Mouse (Mus musculus): Measurements from ENCODE around the gene Rac3. TPM values are rescaled to one million over a fixed set of nuclear protein-coding genes. Genes with fewer than 3 reads are reported as not detected.

The Rac3 gene
- total RNA-seq, 1 experiment, result 20.1 TPM

DNA sequence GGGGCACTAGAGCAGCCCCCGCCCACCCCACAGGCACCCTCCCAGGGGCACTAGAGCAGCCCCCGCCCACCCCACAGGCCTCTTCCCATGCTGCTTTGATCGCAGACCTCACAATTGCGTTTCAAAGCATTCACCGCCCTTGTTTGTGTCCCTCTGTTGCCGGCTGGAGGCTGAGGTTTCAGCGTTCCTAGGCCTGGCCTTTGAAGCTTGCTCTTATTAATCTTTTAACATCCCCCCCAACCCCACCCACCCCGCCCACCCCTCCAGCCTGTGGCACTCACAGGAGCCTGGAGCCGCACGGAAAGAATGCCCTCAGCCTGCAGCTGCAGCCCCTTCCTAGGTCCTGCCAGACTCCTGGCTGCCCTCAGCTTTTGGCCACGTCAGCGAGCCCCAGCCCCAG lies 14.0 kb upstream of the Rac3 start:
- H3K27ac ChIP-seq (ENCODE audit: insufficient read depth, low read depth, low read length, poor library complexity, severe bottlenecking), result peak overlapping the region; percentile 49; the same call in 1 of the 2 replicates
- TF ChIP-seq ZNF384 (IDR thresholded peaks at IDR 0.05; ENCODE audit: low read depth, low read length) (no peak), HCFC1 (IDR thresholded peaks at IDR 0.05; ENCODE audit: borderline replicate concordance, insufficient read depth, low read length) (no peak), CHD2 (IDR thresholded peaks at IDR 0.05; ENCODE audit: low read depth, low read length) (no peak), ZC3H11A (IDR thresholded peaks at IDR 0.05; ENCODE audit: borderline replicate concordance, low read depth, low read length) (no peak), MAFK (IDR thresholded peaks at IDR 0.05; ENCODE audit: insufficient read depth, low read depth, low read length) (no peak)
- no peak overlapping the region for H3K4me3 ChIP-seq (ENCODE audit: insufficient read depth in 1 of 2, low read depth in 1 of 2, low read length in 2 of 2, poor library complexity in 1 of 2, severe bottlenecking in 1 of 2)
- H3K36me3 ChIP-seq (ENCODE audit: control insufficient read depth, insufficient read depth, low read length, poor library complexity, severe bottlenecking), result peaks cover 32% of the 10 kb centered on the region
- H3K9ac ChIP-seq (ENCODE audit: insufficient read depth, low read depth, low read length, poor library complexity, severe bottlenecking), result no peak overlapping the region
- in situ Hi-C loops (cut with MboI; ENCODE audit: low sequenced_read_pairs in 2 of 2, unreplicated experiment in 2 of 2), result no loop called here
- H3K9me3 ChIP-seq (ENCODE audit: control insufficient read depth, insufficient read depth, low read depth, low read length), result no peaks in the 10 kb centered on the region
- H3K4me1 ChIP-seq (ENCODE audit: control insufficient read depth in 2 of 2, insufficient read depth in 2 of 2, low read length in 2 of 2, poor library complexity in 1 of 2), result peaks cover 10 to 56% of the 10 kb centered on the region in 2 experiments; a peak in 3 of 4 replicates
- no peak for DNase-seq (ENCODE audit: low read depth, low spot score)

DNA sequence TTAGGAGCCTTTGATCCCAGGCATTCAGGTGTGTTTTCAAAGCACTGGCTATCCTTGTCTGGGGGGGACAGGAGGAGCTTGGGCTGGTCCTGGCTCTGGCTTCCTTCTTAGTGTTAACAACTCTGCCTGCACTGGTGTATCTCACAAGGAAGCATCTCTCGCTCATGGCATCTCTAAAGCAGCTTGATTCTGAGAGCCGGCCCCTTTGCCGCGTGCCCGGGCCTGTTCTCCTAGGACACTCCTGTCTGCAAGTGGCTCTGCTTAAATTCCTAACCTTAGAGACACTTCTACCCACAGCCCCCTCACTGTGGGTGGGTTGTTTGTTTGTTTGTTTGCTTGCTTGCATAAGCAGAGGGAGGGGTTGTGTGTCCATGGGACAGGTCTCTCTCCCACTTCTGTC lies 13.3 kb upstream of the Rac3 start:
- H3K27ac ChIP-seq (ENCODE audit: insufficient read depth, low read depth, low read length, poor library complexity, severe bottlenecking), result peak overlapping the region; percentile 49
- in situ Hi-C loops (cut with MboI; ENCODE audit: low sequenced_read_pairs in 2 of 2, unreplicated experiment in 2 of 2), result no loop called here
- H3K9ac ChIP-seq (ENCODE audit: insufficient read depth, low read depth, low read length, poor library complexity, severe bottlenecking), result no peak overlapping the region; the same call in 1 of the 2 replicates
- no peaks in the 10 kb centered on the region for H3K9me3 ChIP-seq (ENCODE audit: control insufficient read depth, insufficient read depth, low read depth, low read length)
- H3K36me3 ChIP-seq (ENCODE audit: control insufficient read depth, insufficient read depth, low read length, poor library complexity, severe bottlenecking), result peaks cover 28% of the 10 kb centered on the region
- DNase-seq (ENCODE audit: low read depth, low spot score), result no peak
- no peak for TF ChIP-seq CHD2 (IDR thresholded peaks at IDR 0.05; ENCODE audit: low read depth, low read length)
- no peak overlapping the region for H3K4me3 ChIP-seq (ENCODE audit: insufficient read depth in 1 of 2, low read depth in 1 of 2, low read length in 2 of 2, poor library complexity in 1 of 2, severe bottlenecking in 1 of 2)
- H3K4me1 ChIP-seq (ENCODE audit: control insufficient read depth in 2 of 2, insufficient read depth in 2 of 2, low read length in 2 of 2, poor library complexity in 1 of 2), result peaks cover 10 to 57% of the 10 kb centered on the region in 2 experiments; a peak in 3 of 4 replicates

DNA sequence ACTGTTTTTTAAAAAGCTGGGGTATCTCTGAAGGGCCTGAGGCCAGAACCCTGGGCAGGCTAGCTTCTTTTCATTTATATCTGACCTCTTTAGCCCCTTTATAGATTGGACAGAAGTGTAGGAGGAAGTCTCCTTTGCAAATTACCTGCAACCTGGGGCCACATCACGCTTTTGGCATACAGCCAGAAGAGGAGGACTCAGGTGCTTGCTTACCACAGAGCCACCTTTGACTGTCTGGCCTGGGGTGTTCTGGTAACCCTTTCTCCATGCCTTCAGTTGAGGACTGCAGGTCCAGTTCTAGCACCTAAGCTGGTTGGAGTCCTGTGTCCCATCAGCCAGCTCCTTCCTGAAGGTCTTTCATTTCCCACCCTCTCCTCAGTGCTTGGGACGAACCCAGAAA lies 11.7 kb upstream of the Rac3 start:
- Histone ChIP-seq H3K4me3 (ENCODE audit: insufficient read depth in 1 of 2, low read depth in 1 of 2, low read length in 2 of 2, poor library complexity in 1 of 2, severe bottlenecking in 1 of 2) (no peak overlapping the region), H3K9me3 (ENCODE audit: control insufficient read depth, insufficient read depth, low read depth, low read length) (no peaks in the 10 kb centered on the region), H3K27ac (ENCODE audit: insufficient read depth, low read depth, low read length, poor library complexity, severe bottlenecking) (no peak overlapping the region), H3K9ac (ENCODE audit: insufficient read depth, low read depth, low read length, poor library complexity, severe bottlenecking) (no peak overlapping the region), H3K36me3 (ENCODE audit: control insufficient read depth, insufficient read depth, low read length, poor library complexity, severe bottlenecking) (peaks cover 21% of the 10 kb centered on the region), H3K4me1 (ENCODE audit: control insufficient read depth in 2 of 2, insufficient read depth in 2 of 2, low read length in 2 of 2, poor library complexity in 1 of 2) (peaks cover 10 to 45% of the 10 kb centered on the region in 2 experiments; a peak in 3 of 4 replicates)
- DNase-seq (ENCODE audit: low read depth, low spot score), result no peak
- TF ChIP-seq HCFC1 (IDR thresholded peaks at IDR 0.05; ENCODE audit: borderline replicate concordance, insufficient read depth, low read length) (no peak), CHD2 (IDR thresholded peaks at IDR 0.05; ENCODE audit: low read depth, low read length) (no peak), MAFK (IDR thresholded peaks at IDR 0.05; ENCODE audit: insufficient read depth, low read depth, low read length) (no peak), ZC3H11A (IDR thresholded peaks at IDR 0.05; ENCODE audit: borderline replicate concordance, low read depth, low read length) (no peak), ZNF384 (IDR thresholded peaks at IDR 0.05; ENCODE audit: low read depth, low read length) (no peak)
- in situ Hi-C loops (cut with MboI; ENCODE audit: low sequenced_read_pairs in 2 of 2, unreplicated experiment in 2 of 2), result no loop called here

DNA sequence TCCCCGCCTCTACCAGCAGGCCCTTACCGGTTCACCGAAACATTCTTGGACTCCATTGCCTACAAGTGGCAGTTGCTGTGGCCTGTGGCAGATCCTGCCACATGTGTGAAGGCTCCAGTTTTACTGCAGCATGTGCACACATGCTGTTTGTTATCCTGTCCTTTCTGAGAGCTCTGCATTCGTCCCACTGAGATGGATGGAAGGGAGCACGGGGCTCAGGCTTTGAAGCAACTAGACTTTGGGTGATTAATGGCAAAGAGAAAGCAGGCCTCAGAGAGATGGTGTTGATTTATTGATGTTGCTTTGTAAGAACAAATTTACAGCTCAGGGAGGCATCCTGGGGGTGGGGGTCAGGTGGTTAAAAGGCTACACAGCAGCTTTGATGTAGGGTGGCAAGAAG lies 10.6 kb upstream of the Rac3 start:
- no peak overlapping the region for H3K27ac ChIP-seq (ENCODE audit: insufficient read depth, low read depth, low read length, poor library complexity, severe bottlenecking)
- DNase-seq (ENCODE audit: low read depth, low spot score), result no peak
- peaks cover 10 to 34% of the 10 kb centered on the region in 2 experiments; a peak in 3 of 4 replicates for H3K4me1 ChIP-seq (ENCODE audit: control insufficient read depth in 2 of 2, insufficient read depth in 2 of 2, low read length in 2 of 2, poor library complexity in 1 of 2)
- no peak overlapping the region for H3K9ac ChIP-seq (ENCODE audit: insufficient read depth, low read depth, low read length, poor library complexity, severe bottlenecking)
- H3K4me3 ChIP-seq (ENCODE audit: insufficient read depth in 1 of 2, low read depth in 1 of 2, low read length in 2 of 2, poor library complexity in 1 of 2, severe bottlenecking in 1 of 2), result no peak overlapping the region
- H3K36me3 ChIP-seq (ENCODE audit: control insufficient read depth, insufficient read depth, low read length, poor library complexity, severe bottlenecking), result peaks cover 21% of the 10 kb centered on the region
- no peak for TF ChIP-seq ZC3H11A (IDR thresholded peaks at IDR 0.05; ENCODE audit: borderline replicate concordance, low read depth, low read length)
- no peak for TF ChIP-seq MAFK (IDR thresholded peaks at IDR 0.05; ENCODE audit: insufficient read depth, low read depth, low read length)
- no peak for TF ChIP-seq ZNF384 (IDR thresholded peaks at IDR 0.05; ENCODE audit: low read depth, low read length)
- TF ChIP-seq CHD2 (IDR thresholded peaks at IDR 0.05; ENCODE audit: low read depth, low read length), result no peak
- TF ChIP-seq HCFC1 (IDR thresholded peaks at IDR 0.05; ENCODE audit: borderline replicate concordance, insufficient read depth, low read length), result no peak
- no peaks in the 10 kb centered on the region for H3K9me3 ChIP-seq (ENCODE audit: control insufficient read depth, insufficient read depth, low read depth, low read length)
- in situ Hi-C loops (cut with MboI; ENCODE audit: low sequenced_read_pairs in 2 of 2, unreplicated experiment in 2 of 2), result no loop called here

DNA sequence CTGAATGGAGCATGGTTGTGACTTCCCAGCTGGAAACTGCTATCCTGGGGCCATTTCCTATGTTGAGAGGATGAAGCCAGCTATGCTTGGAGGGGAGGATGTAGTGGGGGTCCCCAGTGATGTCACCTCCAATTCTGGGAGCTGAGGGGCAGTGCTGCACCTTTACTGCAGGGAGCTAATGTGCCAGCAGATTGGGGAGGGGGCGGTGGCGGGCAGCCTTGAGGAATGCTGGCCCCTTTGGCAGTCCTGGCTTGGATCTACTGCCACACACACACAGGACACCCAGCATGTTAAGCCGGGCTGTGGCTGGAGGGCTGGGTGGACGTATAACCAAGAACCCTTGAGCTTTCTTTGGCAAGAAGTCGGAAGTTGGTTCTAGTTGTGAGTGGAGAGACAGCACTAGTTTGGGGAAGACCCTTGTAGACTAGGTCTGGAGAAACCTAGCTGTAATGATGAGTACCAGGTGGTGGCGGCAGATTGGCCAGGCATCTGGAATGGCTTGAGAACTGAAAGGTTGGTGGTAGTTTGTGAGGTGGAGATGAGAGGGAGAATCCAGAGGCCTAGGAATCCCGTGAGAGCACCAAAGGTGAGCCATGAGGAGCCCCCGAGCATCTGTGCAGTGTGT lies 9.2 kb upstream of the Rac3 start:
- DNase-seq (ENCODE audit: low read depth, low spot score), result no peak
- H3K9ac ChIP-seq (ENCODE audit: insufficient read depth, low read depth, low read length, poor library complexity, severe bottlenecking), result no peak overlapping the region

More for the DNA sequence above, 9.2 kb upstream of the Rac3 start:
- TF ChIP-seq ZC3H11A (IDR thresholded peaks at IDR 0.05; ENCODE audit: borderline replicate concordance, low read depth, low read length) (no peak), ZNF384 (IDR thresholded peaks at IDR 0.05; ENCODE audit: low read depth, low read length) (no peak), HCFC1 (IDR thresholded peaks at IDR 0.05; ENCODE audit: borderline replicate concordance, insufficient read depth, low read length) (no peak), MAFK (IDR thresholded peaks at IDR 0.05; ENCODE audit: insufficient read depth, low read depth, low read length) (no peak), CHD2 (IDR thresholded peaks at IDR 0.05; ENCODE audit: low read depth, low read length) (no peak)
- no peaks in the 10 kb centered on the region for H3K9me3 ChIP-seq (ENCODE audit: control insufficient read depth, insufficient read depth, low read depth, low read length)
- in situ Hi-C loops (cut with MboI; ENCODE audit: low sequenced_read_pairs in 2 of 2, unreplicated experiment in 2 of 2), result no loop called here
- H3K4me1 ChIP-seq (ENCODE audit: control insufficient read depth in 2 of 2, insufficient read depth in 2 of 2, low read length in 2 of 2, poor library complexity in 1 of 2), result peaks cover 5 to 24% of the 10 kb centered on the region in 2 experiments; a peak in 3 of 4 replicates
- peaks cover 23% of the 10 kb centered on the region for H3K36me3 ChIP-seq (ENCODE audit: control insufficient read depth, insufficient read depth, low read length, poor library complexity, severe bottlenecking)
- H3K27ac ChIP-seq (ENCODE audit: insufficient read depth, low read depth, low read length, poor library complexity, severe bottlenecking), result no peak overlapping the region
- H3K4me3 ChIP-seq (ENCODE audit: insufficient read depth in 1 of 2, low read depth in 1 of 2, low read length in 2 of 2, poor library complexity in 1 of 2, severe bottlenecking in 1 of 2), result no peak overlapping the region

Data from ES-E14 (cell line).